Mouse (Mus musculus): Measurements from ENCODE around the gene Fdps. TPM values are rescaled to one million over a fixed set of nuclear protein-coding genes. Genes with fewer than 3 reads are reported as not detected.
A peak's percentile ranks its signal among the peaks of the same experiment; 100 is the strongest.

The Fdps gene
- 332 and 356 TPM in 2 replicates for polyA plus RNA-seq (2014; fragmentation: Nextera tagmentation; extraction: Ambion mirVana)

- Histone ChIP-seq H3K27me3 (ENCODE audit: control insufficient read depth, insufficient read depth, low read length) (no peaks in the 10 kb centered on the region), H3K4me1 (replicated peaks; ENCODE audit: control insufficient read depth, insufficient read depth, low read length) (peaks cover 11% of the 10 kb centered on the region), H3K9me3 (ENCODE audit: control insufficient read depth, low read length) (no peaks in the 10 kb centered on the region), H3K4me2 (ENCODE audit: low read depth, low read length, severe bottlenecking) (peak within 1 kb of the TSS; percentile 86), H3K9ac (ENCODE audit: low read length) (peak within 1 kb of the TSS; percentile 78), H3K27ac (ENCODE audit: low read depth, low read length) (peak within 1 kb of the TSS; percentile 76), H3K4me3 (ENCODE audit: low read depth, low read length) (peak within 1 kb of the TSS; percentile 77), H3K36me3 (ENCODE audit: control insufficient read depth, insufficient read depth, low read length) (peaks cover 3% of the 10 kb centered on the region; the same call in 1 of the 2 replicates)
- DNase-seq (ENCODE audit: low spot score) (peak; percentile 95), ATAC-seq (replicated peaks; ENCODE audit: low FRiP score) (peak; percentile 99)
- WGBS = under 1% methylated on average over 26 of the region's 26 CpGs
These were observed at the start of gene Fdps for GRCm38 (mm10) chr3:89101812-89102494. Gene Fdps, minus strand, starts transcription at chr3:89101959.

- Histone ChIP-seq H3K27me3 (ENCODE audit: control insufficient read depth, insufficient read depth, low read length) (peaks cover 5% of the 10 kb centered on the region), H3K9me3 (ENCODE audit: control insufficient read depth, low read length) (no peaks in the 10 kb centered on the region)
- 68% methylated on average over 14 of the region's 14 CpGs for WGBS
These were observed 46.8 kb upstream of the Fdps start for GRCm38 (mm10) chr3:89148567-89148966.

GRCm38 (mm10) chr3:89147979-89148311 lies 46.2 kb upstream of the Fdps start:
- no peak for ATAC-seq (replicated peaks; ENCODE audit: low FRiP score)
- Histone ChIP-seq H3K9me3 (ENCODE audit: control insufficient read depth, low read length) (no peaks in the 10 kb centered on the region), H3K9ac (ENCODE audit: low read length) (no peak overlapping the region), H3K4me1 (replicated peaks; ENCODE audit: control insufficient read depth, insufficient read depth, low read length) (peaks cover 6% of the 10 kb centered on the region; the same call in 1 of the 2 replicates), H3K4me2 (ENCODE audit: low read depth, low read length, severe bottlenecking) (peak overlapping the region; percentile 32), H3K27ac (ENCODE audit: low read depth, low read length) (no peak overlapping the region), H3K4me3 (ENCODE audit: low read depth, low read length) (no peak overlapping the region), H3K27me3 (ENCODE audit: control insufficient read depth, insufficient read depth, low read length) (peaks cover 5% of the 10 kb centered on the region), H3K36me3 (ENCODE audit: control insufficient read depth, insufficient read depth, low read length) (no peaks in the 10 kb centered on the region)
- WGBS = 13% methylated on average over 15 of the region's 15 CpGs
- DNase-seq (ENCODE audit: low spot score) = peak; percentile 52

More at GRCm38 (mm10) chr3:89148567-89148966, 46.8 kb upstream of the Fdps start:
- Histone ChIP-seq H3K9ac (ENCODE audit: low read length) (no peak overlapping the region), H3K36me3 (ENCODE audit: control insufficient read depth, insufficient read depth, low read length) (no peaks in the 10 kb centered on the region), H3K4me3 (ENCODE audit: low read depth, low read length) (no peak overlapping the region), H3K4me1 (replicated peaks; ENCODE audit: control insufficient read depth, insufficient read depth, low read length) (peaks cover 6% of the 10 kb centered on the region; the same call in 1 of the 2 replicates), H3K4me2 (ENCODE audit: low read depth, low read length, severe bottlenecking) (no peak overlapping the region), H3K27ac (ENCODE audit: low read depth, low read length) (no peak overlapping the region)
- DNase-seq (ENCODE audit: low spot score) (peak; percentile 42), ATAC-seq (replicated peaks; ENCODE audit: low FRiP score) (no peak)

- Histone ChIP-seq H3K27ac (ENCODE audit: low read depth, low read length) (no peak overlapping the region), H3K4me3 (ENCODE audit: low read depth, low read length) (no peak overlapping the region)
- WGBS = 22% methylated on average over 26 of the region's 26 CpGs
These were observed 45.6 kb upstream of the Fdps start for GRCm38 (mm10) chr3:89147101-89147978.

GRCm38 (mm10) chr3:89145566-89145965 lies 43.8 kb upstream of the Fdps start:
- peaks cover 6% of the 10 kb centered on the region; the same call in 1 of the 2 replicates for H3K4me1 ChIP-seq (replicated peaks; ENCODE audit: control insufficient read depth, insufficient read depth, low read length)
- peaks cover 5% of the 10 kb centered on the region for H3K27me3 ChIP-seq (ENCODE audit: control insufficient read depth, insufficient read depth, low read length)
- no peaks in the 10 kb centered on the region for H3K36me3 ChIP-seq (ENCODE audit: control insufficient read depth, insufficient read depth, low read length)
- no peak overlapping the region for H3K27ac ChIP-seq (ENCODE audit: low read depth, low read length)
- no peak overlapping the region for H3K4me3 ChIP-seq (ENCODE audit: low read depth, low read length)
- no peaks in the 10 kb centered on the region for H3K9me3 ChIP-seq (ENCODE audit: control insufficient read depth, low read length)
- 17% methylated on average over 8 of the region's 8 CpGs for WGBS
- no peak for DNase-seq (ENCODE audit: low spot score)
- no peak for ATAC-seq (replicated peaks; ENCODE audit: low FRiP score)
- H3K9ac ChIP-seq (ENCODE audit: low read length) = no peak overlapping the region
- H3K4me2 ChIP-seq (ENCODE audit: low read depth, low read length, severe bottlenecking) = no peak overlapping the region

More at GRCm38 (mm10) chr3:89147101-89147978, 45.6 kb upstream of the Fdps start:
- no peak for DNase-seq (ENCODE audit: low spot score)
- Histone ChIP-seq H3K36me3 (ENCODE audit: control insufficient read depth, insufficient read depth, low read length) (no peaks in the 10 kb centered on the region), H3K27me3 (ENCODE audit: control insufficient read depth, insufficient read depth, low read length) (peaks cover 5% of the 10 kb centered on the region), H3K4me2 (ENCODE audit: low read depth, low read length, severe bottlenecking) (peak overlapping the region; percentile 32), H3K9ac (ENCODE audit: low read length) (no peak overlapping the region), H3K4me1 (replicated peaks; ENCODE audit: control insufficient read depth, insufficient read depth, low read length) (peaks cover 6% of the 10 kb centered on the region; the same call in 1 of the 2 replicates), H3K9me3 (ENCODE audit: control insufficient read depth, low read length) (no peaks in the 10 kb centered on the region)
- peak; percentile 28; the same call in 1 of the 2 replicates for ATAC-seq (replicated peaks; ENCODE audit: low FRiP score)

GRCm38 (mm10) chr3:89144821-89145220 lies 43.1 kb upstream of the Fdps start:
- Histone ChIP-seq H3K9ac (ENCODE audit: low read length) (no peak overlapping the region), H3K27ac (ENCODE audit: low read depth, low read length) (no peak overlapping the region), H3K4me3 (ENCODE audit: low read depth, low read length) (no peak overlapping the region), H3K4me1 (replicated peaks; ENCODE audit: control insufficient read depth, insufficient read depth, low read length) (peaks cover 6% of the 10 kb centered on the region; the same call in 1 of the 2 replicates), H3K27me3 (ENCODE audit: control insufficient read depth, insufficient read depth, low read length) (peaks cover 5% of the 10 kb centered on the region), H3K4me2 (ENCODE audit: low read depth, low read length, severe bottlenecking) (no peak overlapping the region), H3K36me3 (ENCODE audit: control insufficient read depth, insufficient read depth, low read length) (no peaks in the 10 kb centered on the region), H3K9me3 (ENCODE audit: control insufficient read depth, low read length) (no peaks in the 10 kb centered on the region)
- 87% methylated on average over 10 of the region's 10 CpGs for WGBS
- no peak for ATAC-seq (replicated peaks; ENCODE audit: low FRiP score)
- no peak for DNase-seq (ENCODE audit: low spot score)

GRCm38 (mm10) chr3:89136365-89136764 lies 34.6 kb upstream of the Fdps start:
- Histone ChIP-seq H3K9ac (ENCODE audit: low read length) (no peak overlapping the region), H3K27me3 (ENCODE audit: control insufficient read depth, insufficient read depth, low read length) (no peaks in the 10 kb centered on the region), H3K4me2 (ENCODE audit: low read depth, low read length, severe bottlenecking) (no peak overlapping the region), H3K4me3 (ENCODE audit: low read depth, low read length) (no peak overlapping the region), H3K9me3 (ENCODE audit: control insufficient read depth, low read length) (no peaks in the 10 kb centered on the region), H3K4me1 (replicated peaks; ENCODE audit: control insufficient read depth, insufficient read depth, low read length) (no peaks in the 10 kb centered on the region; the same call in 1 of the 2 replicates), H3K36me3 (ENCODE audit: control insufficient read depth, insufficient read depth, low read length) (no peaks in the 10 kb centered on the region), H3K27ac (ENCODE audit: low read depth, low read length) (no peak overlapping the region)
- 39% methylated on average over 9 of the region's 9 CpGs for WGBS
- DNase-seq (ENCODE audit: low spot score) (no peak), ATAC-seq (replicated peaks; ENCODE audit: low FRiP score) (no peak)

GRCm38 (mm10) chr3:89135958-89136357 lies 34.2 kb upstream of the Fdps start, which contains the start of gene Pklr:
Gene Pklr, plus strand, starts transcription at chr3:89136142.
- peak within 1 kb of the TSS; percentile 9; the same call in 1 of the 2 replicates for H3K4me3 ChIP-seq (ENCODE audit: low read depth, low read length)
- no peak within 1 kb of the TSS for H3K4me2 ChIP-seq (ENCODE audit: low read depth, low read length, severe bottlenecking)
- no peaks in the 10 kb centered on the region for H3K9me3 ChIP-seq (ENCODE audit: control insufficient read depth, low read length)
- no peak within 1 kb of the TSS for H3K9ac ChIP-seq (ENCODE audit: low read length)
- no peaks in the 10 kb centered on the region for H3K36me3 ChIP-seq (ENCODE audit: control insufficient read depth, insufficient read depth, low read length)
- DNase-seq (ENCODE audit: low spot score) (no peak), ATAC-seq (replicated peaks; ENCODE audit: low FRiP score) (no peak)
- H3K27me3 ChIP-seq (ENCODE audit: control insufficient read depth, insufficient read depth, low read length) = no peaks in the 10 kb centered on the region
- H3K27ac ChIP-seq (ENCODE audit: low read depth, low read length) = no peak within 1 kb of the TSS
- whole genome bisulfite sequencing = 58% methylated on average over 3 of the region's 3 CpGs
- H3K4me1 ChIP-seq (replicated peaks; ENCODE audit: control insufficient read depth, insufficient read depth, low read length) = no peaks in the 10 kb centered on the region; the same call in 1 of the 2 replicates

All from forebrain, embryonic 11.5 days (tissue).